In the genomic region with DNA sequence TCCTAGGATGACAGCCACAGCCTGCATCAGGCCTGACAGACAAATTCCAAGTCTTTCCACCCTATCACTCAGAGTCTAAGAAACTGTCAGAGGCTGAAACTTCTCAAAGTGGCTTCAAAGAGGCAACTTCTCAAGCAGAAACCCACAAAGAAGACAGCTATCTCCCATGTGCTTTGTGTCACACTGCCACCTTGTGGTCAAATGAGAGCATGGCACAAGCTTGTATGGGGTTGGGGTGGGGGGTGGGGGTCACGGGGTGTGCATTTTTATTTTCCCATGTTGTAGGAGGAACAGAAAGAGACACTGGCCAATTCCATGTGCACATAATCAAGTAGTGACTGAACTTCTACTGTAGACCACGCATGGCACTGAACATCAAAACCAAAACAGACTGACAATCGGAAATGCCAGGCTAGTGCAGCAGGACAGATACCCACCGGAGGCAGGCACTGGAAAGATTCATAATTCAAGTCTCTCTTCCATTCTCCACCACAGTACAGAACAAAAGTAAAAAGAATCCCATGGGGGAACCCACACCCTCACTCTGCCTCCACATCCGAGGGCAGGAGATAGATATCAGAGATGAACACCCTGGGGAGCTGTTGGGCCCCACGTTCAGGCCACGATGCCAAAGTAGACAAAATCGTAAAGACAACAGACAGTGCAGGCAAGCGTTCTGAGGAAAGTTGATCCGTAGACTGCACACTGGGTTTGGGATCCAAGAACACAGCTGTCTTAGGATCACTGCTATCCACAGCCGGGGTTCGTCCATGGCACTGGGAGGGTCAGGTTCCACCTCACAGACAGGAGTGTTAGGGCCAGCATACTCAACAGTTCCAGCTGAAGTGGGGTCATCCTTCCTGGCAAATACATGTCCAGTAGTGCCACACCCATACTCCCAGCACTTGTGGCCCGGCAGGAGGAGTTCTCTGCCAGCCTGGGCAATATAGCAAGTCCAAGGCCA, we compare ENCODE assay signal across 8 mouse cellular contexts. TPM values are rescaled to one million over a fixed set of nuclear protein-coding genes. Genes with fewer than 3 reads are reported as not detected.
DNase-seq lines count a peak whose midpoint lies in the region; ATAC-seq and TF ChIP-seq lines count a peak whose summit lies in the region.

No protein-coding gene starts in this region.

- WGBS in kidney, embryonic 16.5 days, result 41% methylated on average over 13 of the region's 13 CpGs
- 63% methylated on average over 13 of the region's 13 CpGs for WGBS in intestine, embryonic 15.5 days

- ATAC-seq in kidney, embryonic 16.5 days (ENCODE audit: low FRiP score, low TSS enrichment), result peak; percentile 32; the same call in 1 of the 2 replicates
- ATAC-seq in intestine, embryonic 15.5 days, result no peak; the same call in 1 of the 2 replicates
- peak; percentile 66 for ATAC-seq in megakaryocyte progenitor cell, adult 5-6 weeks (replicated peaks; ENCODE audit: poor library complexity)

- H3K4me2 ChIP-seq in kidney, embryonic 16.5 days (replicated peaks; ENCODE audit: low read depth, low read length), result no peak overlapping the region
- H3K4me2 ChIP-seq in intestine, embryonic 15.5 days (replicated peaks), result no peak overlapping the region

- no peak for DNase-seq in kidney, adult 11 months
- DNase-seq in brain, embryonic 14.5 days (ENCODE audit: low read depth), result peak; percentile 64
- DNase-seq in gastrocnemius, adult 2 months, result peak; percentile 70
- DNase-seq in splenic B cell, adult 2 months (ENCODE audit: low read depth, low spot score), result peak; percentile 82
- no peak for DNase-seq in adrenal gland, adult 2 months

- H3K27ac ChIP-seq in kidney, embryonic 16.5 days (ENCODE audit: low read length), result no peak overlapping the region
- peak overlapping the region; percentile 85 for H3K27ac ChIP-seq in gastrocnemius, adult 2 months
- 0 out of 2 replicates have a peak overlapping the region, but pooled peaks have one; percentile 13 for H3K27ac ChIP-seq in intestine, embryonic 15.5 days

- no peak overlapping the region for H3K4me3 ChIP-seq in kidney, embryonic 16.5 days (ENCODE audit: low read length)
- H3K4me3 ChIP-seq in gastrocnemius, adult 2 months, result peak overlapping the region; percentile 47
- H3K4me3 ChIP-seq in intestine, embryonic 15.5 days (replicated peaks), result no peak overlapping the region

- peaks cover 47% of the 10 kb centered on the region for H3K4me1 ChIP-seq in kidney, embryonic 16.5 days (ENCODE audit: insufficient read depth, low read length)
- H3K4me1 ChIP-seq in intestine, embryonic 15.5 days (replicated peaks), result peaks cover 42% of the 10 kb centered on the region

- TF ChIP-seq POLR2A in brain, embryonic 14.5 days (IDR thresholded peaks at IDR 0.05; ENCODE audit: borderline replicate concordance, extremely low read depth, insufficient read depth, insufficient read length, poor library complexity, severe bottlenecking), result no peak

- no peaks in the 10 kb centered on the region for H3K27me3 ChIP-seq in kidney, embryonic 16.5 days (ENCODE audit: insufficient read depth, low read length)
- no peaks in the 10 kb centered on the region for H3K27me3 ChIP-seq in intestine, embryonic 15.5 days (replicated peaks)
- no peaks in the 10 kb centered on the region for H3K27me3 ChIP-seq in splenic B cell, adult 2 months (ENCODE audit: control insufficient read depth, insufficient read depth, low read length, poor library complexity, severe bottlenecking)

- intact Hi-C loops in gastrocnemius, adult 2 months (cut with DNase I), result loop anchor here (5.0 to 10.0 kb wide), 2 partner anchors 37 to 346 kb away; a partner anchor contains a TSS

- H3K9me3 ChIP-seq in kidney, embryonic 16.5 days (ENCODE audit: low read length), result no peaks in the 10 kb centered on the region
- H3K9me3 ChIP-seq in intestine, embryonic 15.5 days, result no peaks in the 10 kb centered on the region

- H3K9ac ChIP-seq in kidney, embryonic 16.5 days (replicated peaks; ENCODE audit: low read length), result no peak overlapping the region
- H3K9ac ChIP-seq in intestine, embryonic 15.5 days, result no peak overlapping the region

- peak; percentile 69; the same call in 1 of the 2 replicates for TF ChIP-seq CTCF in brain, embryonic 14.5 days (IDR thresholded peaks at IDR 0.05; ENCODE audit: borderline replicate concordance, extremely low read depth, insufficient read depth, insufficient read length)
- TF ChIP-seq CTCF in gastrocnemius, adult 2 months (IDR thresholded peaks at IDR 0.05), result peak; percentile 76

- H3K36me3 ChIP-seq in kidney, embryonic 16.5 days (ENCODE audit: insufficient read depth, low read length), result peaks cover 17% of the 10 kb centered on the region
- peaks cover 16% of the 10 kb centered on the region for H3K36me3 ChIP-seq in intestine, embryonic 15.5 days
- peaks cover 4% of the 10 kb centered on the region for H3K36me3 ChIP-seq in splenic B cell, adult 2 months (ENCODE audit: control insufficient read depth, insufficient read depth, low read length, poor library complexity, severe bottlenecking)

RNA-seq across cellular contexts. Expression of a gene that starts 37.1 kb away (rescaled TPM):
- 26.5 and 43.9 TPM in 2 replicates for polyA plus RNA-seq in kidney, embryonic 16.5 days (2015; fragmentation: Nextera tagmentation; extraction: Ambion mirVana)
- 50.5 and 52.9 TPM in 2 replicates for polyA plus RNA-seq in brain, embryonic 14.5 days (2012; rRNA removed)
- total RNA-seq in gastrocnemius, adult 2 months (2021), result 100 to 1,000 TPM; 203 to 251 TPM
- polyA plus RNA-seq in intestine, embryonic 15.5 days (2015; fragmentation: Nextera tagmentation; extraction: Ambion mirVana), result 42.6 and 44.5 TPM in 2 replicates
- 196 and 217 TPM in 2 replicates for total RNA-seq in megakaryocyte progenitor cell, adult 5-6 weeks (2015)
- 196 and 233 TPM in 2 replicates for total RNA-seq in megakaryocyte progenitor cell, adult 5-6 weeks (2017)
- total RNA-seq in adrenal gland, adult 2 months (2021), result 100 to 1,000 TPM; 161 to 176 TPM
- 130 and 132 TPM in 2 replicates for polyA plus RNA-seq in adrenal gland, adult 2 months (2012; rRNA removed)

RNA-seq across cellular contexts. Expression of a gene that starts 40.9 kb away (rescaled TPM):
- not detected in 2 replicates for polyA plus RNA-seq in kidney, embryonic 16.5 days (2015; fragmentation: Nextera tagmentation; extraction: Ambion mirVana)
- polyA plus RNA-seq in brain, embryonic 14.5 days (2012; rRNA removed), result not detected in 2 replicates
- total RNA-seq in gastrocnemius, adult 2 months (2021), result not detected
- polyA plus RNA-seq in intestine, embryonic 15.5 days (2015; fragmentation: Nextera tagmentation; extraction: Ambion mirVana), result not detected in 2 replicates
- 0.32 TPM in 1 of 2 replicates, not detected in the other for total RNA-seq in megakaryocyte progenitor cell, adult 5-6 weeks (2015)
- total RNA-seq in megakaryocyte progenitor cell, adult 5-6 weeks (2017), result not detected in 2 replicates
- total RNA-seq in adrenal gland, adult 2 months (2021), result not detected
- polyA plus RNA-seq in adrenal gland, adult 2 months (2012; rRNA removed), result not detected in 2 replicates

Comparison
In these comparisons a context has a peak if more than half of its experiments do, and no peak if none do; other contexts are left out.
1. DNase-seq: peak in brain, embryonic 14.5 days (single experiment), gastrocnemius, adult 2 months (single experiment) and splenic B cell, adult 2 months (single experiment); none in kidney, adult 11 months (single experiment) and adrenal gland, adult 2 months (single experiment).